Mouse (Mus musculus) heart, adult 2 months (tissue): ENCODE results near the gene Mybbp1a.

ENCODE experiments used
- CTCF ChIP-seq: fragments of 200-600 bp; IDR thresholded peaks from 2 replicates; pipeline ENCODE4 v1.8.1; 2022; ENCODE audit warnings: antibody characterized with exemption, mild to moderate bottlenecking, moderate library complexity
- EP300 ChIP-seq: fragments of 200-500 bp; IDR thresholded peaks from 2 replicates; pipeline ENCODE4 v1.6.1; 2011; ENCODE audit warnings: low read depth, low read length, control low read depth; ENCODE audit not compliant: insufficient read depth
- POLR2A ChIP-seq: fragments of 200-500 bp; IDR thresholded peaks from 2 replicates; pipeline ENCODE4 v1.6.1; 2011; ENCODE audit warnings: mild to moderate bottlenecking, low read depth, low read length, control low read depth; ENCODE audit not compliant: insufficient read depth

GRCm38 (mm10) chr11:72402969-72403368, 38.2 kb upstream of the Mybbp1a start:
- no peak for TF ChIP-seq POLR2A
- no peak for TF ChIP-seq CTCF
- no peak for TF ChIP-seq EP300
